Mouse (Mus musculus): ENCODE results near the gene Psmd1. TPM values are rescaled to one million over a fixed set of nuclear protein-coding genes. Genes with fewer than 3 reads are reported as not detected.

Psmd1 gene
- polyA plus RNA-seq, 1 experiment from 2014 or later, result 160 TPM

DNA sequence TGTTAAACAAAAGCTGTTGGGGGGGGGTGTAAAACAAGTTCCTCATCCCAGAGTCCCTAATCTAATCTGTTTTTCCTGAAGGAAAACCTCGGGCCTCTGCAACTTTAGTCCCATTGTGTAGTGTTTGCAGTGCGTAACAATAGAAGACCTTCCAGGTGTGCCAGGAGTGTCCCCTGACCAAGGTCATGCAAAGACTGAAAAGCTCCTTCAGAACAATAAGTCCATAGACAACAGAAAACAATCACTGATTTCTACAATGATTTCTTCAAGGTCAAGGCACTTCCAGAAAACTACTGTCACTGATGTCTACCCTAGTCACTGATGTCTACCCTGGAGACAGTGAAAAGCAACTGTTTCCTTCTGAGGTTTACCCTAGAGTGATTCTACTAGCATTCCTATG is 123.7 kb downstream of the Psmd1 start:
- no peak overlapping the region for H3K27ac ChIP-seq (ENCODE audit: low read depth)
- H3K4me2 ChIP-seq (ENCODE audit: low read length), result no peak overlapping the region
- 65% methylated on average over 2 of the region's 2 CpGs for WGBS
- H3K4me3 ChIP-seq (ENCODE audit: low read depth, low read length), result no peak overlapping the region
- no peaks in the 10 kb centered on the region for H3K4me1 ChIP-seq (replicated peaks; ENCODE audit: control insufficient read depth, insufficient read depth, low read length)
- ATAC-seq (replicated peaks; ENCODE audit: low FRiP score, low TSS enrichment, low read depth) (no peak), DNase-seq (ENCODE audit: low spot score) (no peak)
- peaks cover 16% of the 10 kb centered on the region for H3K36me3 ChIP-seq (ENCODE audit: control insufficient read depth, insufficient read depth, low read length)
- H3K9me3 ChIP-seq (ENCODE audit: control insufficient read depth, low read length), result no peaks in the 10 kb centered on the region
- no peaks in the 10 kb centered on the region for H3K27me3 ChIP-seq (replicated peaks; ENCODE audit: control insufficient read depth, insufficient read depth, low read length)
- no peak overlapping the region for H3K9ac ChIP-seq (ENCODE audit: low read length)

DNA sequence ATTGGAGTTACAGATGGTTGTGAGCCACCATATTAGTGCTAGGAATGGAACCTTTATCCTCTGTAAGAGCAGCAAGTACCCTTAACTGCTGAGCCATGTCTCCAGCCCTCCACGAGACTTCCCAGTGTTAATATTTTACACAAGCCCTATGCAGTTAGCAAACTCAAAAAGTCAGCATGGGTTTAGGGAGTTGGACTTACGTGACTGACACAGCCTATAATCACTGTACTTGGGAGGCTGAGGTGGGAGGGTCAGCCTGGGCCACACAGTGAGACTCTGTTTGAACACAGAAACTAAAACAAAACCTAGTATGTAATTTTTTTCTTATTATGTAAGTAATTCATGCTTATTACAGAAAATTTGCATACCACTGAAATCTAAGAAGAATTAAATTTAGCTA is 124.1 kb downstream of the Psmd1 start:
- DNase-seq (ENCODE audit: low spot score), result no peak
- no peak overlapping the region for H3K9ac ChIP-seq (ENCODE audit: low read length)
- no peaks in the 10 kb centered on the region for H3K27me3 ChIP-seq (replicated peaks; ENCODE audit: control insufficient read depth, insufficient read depth, low read length)
- H3K9me3 ChIP-seq (ENCODE audit: control insufficient read depth, low read length), result no peaks in the 10 kb centered on the region
- no peak for ATAC-seq (replicated peaks; ENCODE audit: low FRiP score, low TSS enrichment, low read depth)
- H3K4me3 ChIP-seq (ENCODE audit: low read depth, low read length), result no peak overlapping the region
- no peak overlapping the region for H3K4me2 ChIP-seq (ENCODE audit: low read length)
- no peak overlapping the region for H3K27ac ChIP-seq (ENCODE audit: low read depth)
- no peaks in the 10 kb centered on the region for H3K4me1 ChIP-seq (replicated peaks; ENCODE audit: control insufficient read depth, insufficient read depth, low read length)
- H3K36me3 ChIP-seq (ENCODE audit: control insufficient read depth, insufficient read depth, low read length), result peaks cover 16% of the 10 kb centered on the region
- 77% methylated on average over 2 of the region's 2 CpGs for WGBS

Other genes with a start within 250 kb of the Psmd1 start
- gene Itm2c, start 170.1 kb upstream of the Psmd1 start, polyA plus RNA-seq (2014; fragmentation: Nextera tagmentation; extraction: Ambion mirVana), result 92.0 and 96.7 TPM in 2 replicates
- gene 4933407L21Rik, start 135.9 kb upstream of the Psmd1 start, polyA plus RNA-seq (2014; fragmentation: Nextera tagmentation; extraction: Ambion mirVana), result 0.28 TPM in 1 of 2 replicates, not detected in the other
- not detected in 2 replicates for gene Gpr55, start 103.4 kb upstream of the Psmd1 start, polyA plus RNA-seq (2014; fragmentation: Nextera tagmentation; extraction: Ambion mirVana)
- gene Spata3, start 47.6 kb upstream of the Psmd1 start, polyA plus RNA-seq (2014; fragmentation: Nextera tagmentation; extraction: Ambion mirVana), result not detected in 2 replicates
- 3.5 and 4.6 TPM in 2 replicates for gene 2810459M11Rik, start 18.5 kb upstream of the Psmd1 start, polyA plus RNA-seq (2014; fragmentation: Nextera tagmentation; extraction: Ambion mirVana)
- 1.2 and 2.0 TPM in 2 replicates for gene Htr2b, start 47.6 kb downstream of the Psmd1 start, polyA plus RNA-seq (2014; fragmentation: Nextera tagmentation; extraction: Ambion mirVana)
- gene Gm21972, start 69.2 kb downstream of the Psmd1 start, polyA plus RNA-seq (2014; fragmentation: Nextera tagmentation; extraction: Ambion mirVana), result 0.26 TPM in 1 of 2 replicates, not detected in the other
- 19.1 and 20.7 TPM in 2 replicates for gene Armc9, start 90.4 kb downstream of the Psmd1 start, polyA plus RNA-seq (2014; fragmentation: Nextera tagmentation; extraction: Ambion mirVana)
- gene B3gnt7, start 238.4 kb downstream of the Psmd1 start, polyA plus RNA-seq (2014; fragmentation: Nextera tagmentation; extraction: Ambion mirVana), result 7.7 and 10.4 TPM in 2 replicates

Data from intestine, embryonic 14.5 days (tissue).